Mouse (Mus musculus): ENCODE data around the gene G6pc3.
"Not testable (repeated sequence)": the region's sequence is repeated elsewhere in the genome, so short reads cannot be mapped to it uniquely, and the experiment has no call there.

Gene G6pc3

DNA sequence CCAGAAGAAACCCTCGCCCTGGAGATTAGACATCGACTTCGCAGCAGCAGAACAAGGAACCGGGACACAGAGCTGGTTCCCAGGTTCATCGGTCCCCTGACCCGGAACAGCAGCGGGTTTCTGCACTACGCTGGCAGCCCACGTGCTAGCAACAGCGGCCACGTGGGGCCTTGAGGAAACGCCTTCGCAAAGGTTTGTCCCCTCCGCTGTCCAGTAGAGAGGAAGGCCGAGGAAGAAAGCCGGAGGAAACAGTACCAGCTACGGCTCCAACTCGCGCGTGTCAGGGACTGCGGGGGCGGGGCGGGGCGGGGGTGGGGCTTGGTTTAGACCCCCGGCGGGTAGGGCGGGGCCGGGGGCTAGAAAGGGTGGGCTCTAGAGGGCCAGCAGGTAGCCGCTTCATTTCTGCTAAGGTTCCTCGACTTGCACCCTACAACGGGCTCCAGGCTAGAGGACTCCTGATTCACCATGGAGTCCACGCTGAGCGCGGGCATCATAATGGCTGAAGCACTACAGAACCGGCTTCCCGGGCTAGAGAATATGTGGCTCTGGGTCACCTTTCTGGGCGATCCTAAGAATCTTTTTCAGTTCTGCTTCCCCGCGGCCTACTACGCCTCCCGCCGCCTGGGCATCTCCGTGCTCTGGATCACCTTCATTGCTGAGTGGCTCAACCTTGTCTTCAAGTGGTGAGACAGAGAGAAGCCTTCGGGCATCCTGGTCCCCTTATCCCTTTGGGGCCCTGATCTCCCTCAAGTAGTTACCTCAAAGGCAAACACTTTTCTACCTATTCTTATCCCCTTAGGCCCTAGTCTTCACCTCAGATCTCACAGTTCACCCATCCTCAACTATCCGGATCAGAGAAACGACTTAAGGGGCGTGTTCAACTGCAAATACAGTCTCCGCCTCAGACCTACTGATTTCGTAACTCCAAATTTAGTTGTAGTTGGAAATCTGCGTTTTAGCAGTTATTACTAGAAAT, at the start of gene G6pc3:
Gene G6pc3 (plus strand): TSS at position 160 of the 976 bp plus-strand sequence.
- peak; percentile 88 for DNase-seq (ENCODE audit: low read depth)

DNA sequence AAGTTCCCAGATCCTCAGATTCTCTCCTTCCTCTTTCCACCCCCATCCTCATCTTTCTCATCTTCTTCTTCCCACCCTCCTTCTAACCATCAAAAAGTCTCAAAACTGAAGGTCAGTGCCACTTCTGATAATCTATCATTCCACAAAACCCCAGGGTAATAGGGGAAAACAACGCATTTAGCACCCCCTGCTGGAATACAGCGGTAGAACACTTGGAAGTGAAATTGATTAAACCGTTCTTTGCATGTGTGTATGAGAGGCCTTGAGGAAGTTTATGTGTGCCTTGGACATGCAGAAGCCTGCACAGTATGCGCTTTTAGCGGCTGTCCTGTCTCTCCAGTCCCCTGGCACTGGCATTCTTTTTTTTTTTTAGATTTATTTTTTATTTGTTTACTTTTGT, 48.9 kb upstream of the G6pc3 start:
- peak; percentile 73 for DNase-seq (ENCODE audit: low read depth)

DNA sequence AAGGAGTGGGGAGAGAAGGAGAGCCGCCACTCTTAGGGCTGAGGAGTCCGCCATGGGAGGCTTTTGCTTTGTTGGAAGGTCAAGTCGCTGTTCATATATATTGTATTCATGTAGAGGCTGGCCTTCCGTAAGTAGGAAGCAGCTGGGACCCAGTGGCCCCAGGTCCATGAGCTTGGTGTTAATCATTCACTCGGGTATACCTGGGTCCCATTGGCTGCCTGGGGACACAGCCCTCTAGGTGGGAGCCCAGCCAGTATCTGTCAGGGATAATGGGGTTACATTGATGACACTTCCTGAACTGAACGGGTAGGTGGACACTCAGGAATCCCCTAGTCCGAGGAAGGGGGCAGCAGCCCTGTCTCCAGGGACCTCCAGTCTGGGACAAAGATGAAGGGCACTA, 47.1 kb upstream of the G6pc3 start:
- DNase-seq (ENCODE audit: low read depth): no peak

DNA sequence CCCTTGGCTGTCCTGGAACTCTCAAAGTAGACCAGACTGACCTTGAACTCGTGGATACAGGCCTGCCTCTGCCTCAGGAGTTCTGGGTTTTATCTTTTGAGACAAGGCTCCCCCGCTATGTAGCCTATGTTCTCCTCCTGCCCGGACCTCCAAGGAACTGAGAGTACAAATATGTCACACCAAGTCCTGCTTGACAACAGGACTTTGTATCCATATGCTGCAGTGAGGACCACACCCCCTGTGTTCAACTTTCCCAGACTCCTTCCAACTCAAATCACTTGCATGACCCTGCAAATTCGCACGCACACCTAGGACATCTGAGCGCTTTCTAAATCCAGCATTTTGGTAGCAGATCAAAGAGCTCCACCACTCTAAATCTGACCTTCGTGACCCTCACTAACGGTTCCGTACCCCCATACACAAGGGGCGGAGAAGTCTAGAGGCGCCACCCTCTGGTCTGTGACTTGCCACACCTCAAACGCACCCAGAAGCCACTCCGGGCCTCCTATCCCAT, 44.4 kb upstream of the G6pc3 start:
- no peak for DNase-seq (ENCODE audit: low read depth)

DNA sequence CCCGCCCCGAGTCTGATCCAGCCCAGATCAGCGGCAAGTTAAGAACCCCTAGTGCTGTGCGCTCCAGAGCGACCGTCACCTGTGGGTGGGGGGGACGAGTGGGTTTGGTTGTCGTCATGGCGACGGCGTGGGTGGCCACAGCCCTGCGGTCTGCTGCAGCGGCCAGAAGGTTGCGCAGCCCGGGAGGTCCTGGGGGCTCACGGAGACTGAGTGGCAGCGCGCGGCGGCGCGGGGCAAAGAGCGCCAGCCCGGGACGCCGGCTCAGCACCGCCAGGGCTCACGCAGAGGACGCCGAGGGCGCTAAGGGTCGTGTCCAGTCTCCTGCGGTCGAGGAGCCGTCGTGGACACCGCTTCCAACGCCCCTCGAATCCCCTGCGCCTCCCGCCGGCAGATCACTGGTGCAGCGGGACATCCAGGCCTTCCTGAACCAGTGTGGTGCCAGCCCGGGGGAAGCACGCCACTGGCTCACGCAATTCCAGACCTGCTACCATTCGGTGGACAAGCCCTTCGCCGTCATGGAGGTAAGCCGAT, 43.9 kb upstream of the G6pc3 start, which contains the start of gene Nags:
Gene Nags (plus strand): TSS at position 43 of the 531 bp plus-strand sequence.
- DNase-seq (ENCODE audit: low read depth): no peak

DNA sequence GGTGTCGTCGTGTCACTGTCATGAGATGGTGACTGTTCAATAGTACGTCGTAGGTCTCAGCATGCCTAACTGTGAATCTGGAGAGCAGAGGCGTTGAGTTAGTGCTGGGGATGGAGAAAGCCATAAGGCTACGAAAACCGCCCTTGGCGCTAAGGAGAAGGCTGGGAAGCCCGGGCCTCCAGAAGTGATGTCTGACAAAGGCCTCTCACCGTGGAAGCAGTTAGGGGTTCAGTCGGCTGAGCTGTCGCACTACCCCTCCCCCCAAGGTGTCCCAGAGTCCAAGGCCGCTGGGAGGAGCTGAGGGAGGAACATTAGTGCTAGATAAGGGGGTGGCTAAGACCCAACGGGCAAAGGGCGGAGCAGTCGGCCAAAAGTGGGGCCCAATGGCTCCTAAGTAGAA, 43.4 kb upstream of the G6pc3 start:
- DNase-seq (ENCODE audit: low read depth): no peak

DNA sequence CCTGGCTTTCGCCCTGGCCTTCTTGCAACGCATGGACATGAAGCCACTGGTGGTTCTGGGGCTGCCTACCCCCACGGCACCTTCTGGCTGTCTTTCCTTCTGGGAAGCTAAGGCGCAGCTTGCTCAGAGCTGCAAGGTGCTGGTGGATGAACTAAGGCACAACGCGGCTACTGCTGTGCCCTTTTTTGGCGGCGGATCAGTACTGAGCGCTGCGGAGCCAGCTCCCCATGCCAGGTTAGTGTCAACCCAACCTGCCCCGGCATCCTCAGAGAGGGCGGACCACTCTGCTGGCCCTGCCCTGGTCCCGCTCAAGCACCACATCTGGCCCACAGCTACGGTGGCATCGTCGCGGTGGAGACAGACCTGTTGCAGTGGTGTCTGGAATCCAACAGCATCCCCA, 42.9 kb upstream of the G6pc3 start:
- DNase-seq (ENCODE audit: low read depth): no peak

DNA sequence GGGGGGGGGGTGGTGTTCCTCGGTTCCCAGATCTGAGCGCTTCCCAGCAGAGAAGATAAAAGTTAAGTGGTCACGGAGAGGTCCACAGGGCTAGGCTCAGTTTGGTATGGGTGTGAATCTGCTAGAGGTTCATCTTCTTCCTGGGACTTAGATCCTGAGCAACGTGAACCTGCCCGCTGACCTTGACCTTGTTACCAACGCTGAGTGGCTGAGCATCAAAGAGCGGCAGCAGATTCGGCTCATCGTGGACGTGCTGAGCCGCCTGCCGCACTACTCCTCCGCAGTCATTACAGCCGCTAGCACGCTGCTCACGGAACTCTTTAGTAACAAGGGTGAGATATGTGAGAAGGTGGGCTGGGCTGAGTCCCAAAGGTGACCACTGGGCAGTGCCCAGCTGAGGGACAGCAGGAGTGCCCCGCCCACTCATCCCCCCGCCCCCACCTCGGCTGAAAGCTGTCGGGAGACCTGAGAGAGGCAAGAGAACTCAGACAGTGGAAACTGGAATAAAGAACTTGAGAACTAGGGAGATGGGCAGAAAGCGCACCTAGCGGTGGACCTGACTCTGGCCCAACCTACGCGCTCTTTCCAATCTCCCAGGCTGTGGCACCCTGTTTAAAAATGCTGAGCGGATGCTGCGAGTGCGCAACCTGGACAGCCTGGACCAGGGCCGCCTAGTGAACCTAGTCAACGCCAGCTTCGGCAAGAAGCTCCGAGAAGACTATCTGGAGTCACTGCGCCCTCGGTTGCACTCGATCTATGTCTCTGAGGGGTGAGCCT, 42.0 kb upstream of the G6pc3 start:
- DNase-seq (ENCODE audit: low read depth): no peak

DNA sequence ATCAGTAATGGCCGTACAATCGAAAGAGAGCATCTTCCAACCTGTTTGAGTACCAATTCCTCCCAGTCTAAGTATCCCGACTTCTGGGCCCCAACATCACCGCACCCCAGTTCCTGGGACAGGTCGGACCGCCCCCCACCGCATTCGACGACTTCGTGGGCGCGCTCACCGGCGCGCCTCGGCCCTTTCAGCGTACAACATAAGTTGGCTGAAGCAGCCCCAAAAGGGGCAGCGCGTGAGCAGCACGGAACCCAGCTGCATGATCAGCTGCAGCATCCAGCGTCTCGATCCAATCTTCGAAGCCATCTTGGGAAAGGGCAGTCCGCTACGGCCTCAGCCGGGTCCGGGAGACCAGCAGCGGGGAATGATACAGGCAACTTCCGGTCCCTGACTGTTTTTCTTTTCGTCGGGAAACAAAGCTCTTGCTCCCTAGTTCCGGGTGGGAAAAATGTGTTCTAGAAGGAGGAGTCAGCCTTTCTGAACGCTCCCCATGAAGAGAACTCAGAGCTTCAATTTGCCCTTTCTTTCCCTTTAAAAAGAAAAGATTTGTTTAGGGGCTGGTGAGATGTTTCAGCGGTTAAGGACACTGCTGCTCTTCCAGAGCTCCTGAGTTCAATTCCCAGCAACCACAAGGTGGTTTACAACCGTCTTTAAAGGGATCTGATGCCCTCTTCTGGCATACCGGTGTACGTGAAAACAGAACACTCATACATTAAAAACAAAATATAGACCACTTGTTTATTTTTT, 33.2 kb upstream of the G6pc3 start, which contains the start of gene Tmem101:
Gene Tmem101 (minus strand): TSS at position 366 of the 747 bp plus-strand sequence.
- DNase-seq (ENCODE audit: low read depth): peak; percentile 89

DNA sequence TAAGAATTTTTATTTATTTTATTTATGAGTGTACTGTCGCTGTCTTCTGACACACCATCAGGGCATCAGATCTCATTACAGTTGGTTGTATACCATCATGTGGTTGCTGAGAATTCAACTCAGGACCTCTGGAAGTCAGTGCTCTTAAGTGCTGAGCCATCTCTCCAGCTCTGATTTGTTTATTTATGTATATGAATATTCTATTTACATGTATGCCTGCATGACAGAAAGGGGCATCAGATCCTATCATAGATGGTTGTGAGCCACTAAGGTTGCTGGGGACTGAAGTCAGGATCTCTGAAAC, 32.7 kb upstream of the G6pc3 start:
- no peak for DNase-seq (ENCODE audit: low read depth)

DNA sequence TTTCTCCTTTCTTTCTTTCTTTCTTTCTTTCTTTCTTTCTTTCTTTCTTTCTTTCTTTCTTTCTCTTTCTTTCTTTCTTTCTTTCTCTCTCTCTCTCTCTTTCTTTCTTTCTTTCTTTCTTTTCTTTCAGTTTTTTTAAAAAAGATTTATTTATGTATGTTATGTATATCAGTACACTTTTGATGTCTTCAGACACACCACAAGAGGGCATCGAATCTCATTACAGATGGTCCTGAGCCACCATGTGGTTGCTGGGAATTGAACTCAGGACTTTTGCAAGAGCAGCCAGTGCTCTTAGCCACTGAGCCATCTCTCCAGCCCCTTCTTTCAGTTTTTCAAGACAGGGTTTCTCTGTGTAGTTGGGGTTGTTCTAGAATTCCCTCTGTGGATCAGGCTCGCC, 31.4 kb upstream of the G6pc3 start:
- DNase-seq (ENCODE audit: low read depth): not testable (repeated sequence)

DNA sequence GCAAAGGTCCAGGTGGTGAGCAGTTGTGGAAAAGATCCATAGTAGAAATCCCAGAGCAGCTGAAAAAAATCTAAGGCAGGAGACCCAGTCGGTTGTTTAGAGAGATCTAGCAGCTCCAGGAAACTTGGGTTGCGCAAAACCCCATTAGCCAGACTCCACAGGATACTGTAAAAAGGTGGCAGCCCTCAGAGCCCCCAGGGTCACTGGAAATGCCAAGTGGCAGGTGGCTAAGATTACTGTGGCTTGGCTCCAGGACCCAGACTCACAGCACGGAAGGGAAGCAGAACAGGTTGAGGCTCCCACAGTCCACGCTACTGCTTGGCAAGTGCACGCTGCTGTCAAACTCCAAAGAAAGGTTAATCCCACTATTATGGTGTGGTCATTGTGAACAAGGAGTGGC, 29.6 kb upstream of the G6pc3 start:
- no peak for DNase-seq (ENCODE audit: low read depth)

DNA sequence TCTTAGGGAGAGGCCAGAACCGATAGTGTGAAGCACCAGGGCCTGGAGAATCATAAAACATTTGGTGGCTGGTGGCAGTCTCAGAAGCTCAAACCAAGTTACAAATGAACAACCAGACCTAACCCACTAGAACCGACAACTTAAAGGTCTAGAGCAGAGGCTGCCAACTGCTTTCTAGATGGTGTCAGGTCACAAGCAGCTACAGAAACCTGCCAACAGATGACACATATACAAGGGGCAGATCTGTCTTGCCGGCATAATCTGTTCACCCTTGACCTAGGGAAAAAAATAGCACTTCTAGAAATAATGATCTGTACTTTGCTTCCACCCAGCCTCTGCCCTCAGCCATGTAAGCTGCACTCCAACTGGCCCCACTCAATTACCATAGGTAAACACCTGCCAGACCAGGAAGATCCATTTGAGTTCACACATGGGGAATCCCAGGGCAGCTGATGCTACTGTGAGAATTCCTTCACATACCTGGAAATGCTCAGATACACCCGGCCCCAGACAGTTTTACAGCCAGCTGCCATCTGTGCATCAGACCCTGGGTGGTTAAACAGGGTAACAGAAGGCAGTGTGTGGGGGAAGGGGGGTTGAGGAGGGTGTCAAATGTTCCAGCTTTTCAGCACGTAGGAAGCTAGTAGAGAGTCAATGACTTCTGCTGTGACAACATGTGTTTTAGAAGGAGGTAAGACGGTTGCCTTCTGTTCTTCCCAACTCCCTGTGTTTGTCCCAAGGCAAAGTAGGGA, 23.3 kb upstream of the G6pc3 start:
- DNase-seq (ENCODE audit: low read depth): no peak

DNA sequence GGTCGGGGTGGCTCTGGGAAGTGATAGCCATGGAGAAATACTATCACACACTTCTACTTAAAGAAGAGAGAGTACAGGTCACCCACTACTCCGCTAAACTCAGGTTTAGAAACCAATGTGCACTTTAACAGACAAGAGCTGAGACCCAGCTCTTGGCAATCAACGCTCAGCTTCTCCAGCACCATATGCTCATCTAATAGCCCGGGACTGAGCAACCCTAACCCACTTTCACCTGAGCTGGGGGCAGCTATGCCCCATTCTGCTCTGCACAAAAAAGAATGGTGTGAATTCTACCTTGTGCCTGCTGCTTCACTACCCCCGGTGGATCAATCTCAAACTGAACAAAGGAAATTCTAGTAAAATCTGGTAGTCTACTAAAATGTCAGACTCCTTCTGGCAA, 21.9 kb upstream of the G6pc3 start:
- no peak for DNase-seq (ENCODE audit: low read depth)

DNA sequence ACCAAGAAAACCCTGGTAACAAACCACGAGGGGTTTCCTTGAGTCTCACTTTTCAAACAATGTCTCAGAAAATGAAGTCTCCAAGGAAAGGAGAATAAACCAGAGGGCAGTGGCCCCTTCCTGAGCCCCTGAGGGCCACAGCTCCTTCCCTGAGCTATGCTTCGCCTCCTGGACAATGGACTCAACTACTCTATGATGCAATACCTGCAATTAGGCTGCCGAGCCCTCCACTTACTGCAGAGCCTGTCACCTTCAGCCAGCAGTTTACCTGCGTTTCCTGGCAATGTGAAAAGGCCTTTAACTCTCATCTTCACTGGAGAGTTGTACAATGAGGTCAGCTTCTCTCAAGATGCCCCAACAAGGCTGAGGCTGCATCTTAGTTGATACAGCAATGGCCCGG, 20.7 kb upstream of the G6pc3 start:
- no peak for DNase-seq (ENCODE audit: low read depth)

DNA sequence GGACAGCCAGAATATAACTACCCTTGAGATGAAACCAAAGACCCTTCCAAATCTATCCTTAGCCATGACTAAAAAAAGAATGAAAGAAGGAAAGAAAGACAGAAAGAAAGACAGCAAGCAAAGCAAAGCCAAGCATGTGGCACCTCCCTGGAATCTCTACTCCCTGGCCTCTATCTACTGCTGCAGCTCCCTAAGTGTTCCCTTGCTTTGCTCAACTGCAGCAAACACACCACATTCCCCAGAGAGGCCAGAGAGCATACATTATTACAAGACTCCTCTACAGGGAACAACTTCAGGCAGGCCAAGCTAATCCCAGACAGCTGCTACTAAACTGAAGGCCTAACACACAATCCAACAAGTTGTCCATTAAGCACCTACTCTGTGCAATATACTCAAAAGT, 9.6 kb upstream of the G6pc3 start:
- no peak for DNase-seq (ENCODE audit: low read depth)

DNA sequence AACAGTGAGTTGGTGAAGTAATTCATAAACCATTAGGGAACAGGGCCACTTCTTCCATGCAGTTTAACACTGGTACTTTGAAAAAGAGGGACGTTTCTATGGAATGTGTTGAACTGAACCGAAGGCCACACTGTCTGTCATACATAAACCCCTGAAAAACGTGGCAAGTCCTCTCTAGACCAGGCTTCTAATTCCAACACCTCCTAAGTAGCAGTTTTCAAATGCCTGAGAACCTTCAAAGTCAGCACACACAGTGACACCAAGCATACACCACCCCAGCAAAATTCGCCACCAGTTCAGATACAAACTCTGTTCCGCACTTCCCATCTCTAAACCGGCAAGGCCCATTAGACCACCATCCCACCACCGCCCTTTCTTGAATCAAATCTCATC, 5.2 kb upstream of the G6pc3 start:
- DNase-seq (ENCODE audit: low read depth): no peak

DNA sequence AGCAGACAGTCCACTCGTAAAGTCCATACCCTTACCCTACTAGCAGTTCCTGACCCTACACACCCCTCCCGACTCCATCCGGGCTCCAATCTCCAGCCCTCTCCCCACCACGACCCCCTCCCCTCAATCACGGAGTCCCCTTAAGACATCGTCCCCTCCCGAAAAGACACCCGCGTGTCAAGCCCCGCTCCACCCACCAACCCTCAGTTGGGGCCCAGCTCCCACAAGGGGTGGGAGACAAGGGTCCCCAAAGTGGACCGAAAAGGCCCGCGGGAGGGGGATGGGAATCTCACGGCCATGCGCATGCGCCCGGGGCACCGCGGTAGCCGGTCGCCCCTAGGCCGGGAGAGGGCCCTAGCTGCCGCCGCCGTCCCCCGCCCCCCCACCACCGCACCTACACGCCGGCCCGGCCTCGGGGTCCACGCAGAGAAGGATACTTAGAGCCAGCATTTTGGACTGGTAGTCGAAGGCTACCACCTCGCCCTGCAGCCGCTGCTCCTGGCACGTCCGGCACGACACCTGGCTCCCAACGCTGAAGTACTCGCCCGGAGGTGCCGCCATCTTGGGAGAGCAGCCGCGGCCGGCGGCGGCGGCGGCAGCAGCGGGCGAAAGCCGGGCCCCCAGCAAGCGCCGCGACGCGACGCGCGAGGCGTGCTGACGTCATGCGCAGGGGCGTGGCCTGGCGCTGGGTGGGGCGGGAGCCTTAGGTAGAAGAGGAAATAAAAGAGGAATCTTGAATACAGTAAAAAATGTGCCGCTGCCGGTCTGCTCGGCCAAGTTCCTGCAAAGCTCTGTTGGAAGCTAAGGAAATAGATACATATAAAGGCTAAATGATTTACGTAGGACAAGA, 4.5 kb upstream of the G6pc3 start, which contains the start of gene Lsm12:
Gene Lsm12 (minus strand): TSS at position 651 of the 850 bp plus-strand sequence.
- DNase-seq (ENCODE audit: low read depth): peak; percentile 92

DNA sequence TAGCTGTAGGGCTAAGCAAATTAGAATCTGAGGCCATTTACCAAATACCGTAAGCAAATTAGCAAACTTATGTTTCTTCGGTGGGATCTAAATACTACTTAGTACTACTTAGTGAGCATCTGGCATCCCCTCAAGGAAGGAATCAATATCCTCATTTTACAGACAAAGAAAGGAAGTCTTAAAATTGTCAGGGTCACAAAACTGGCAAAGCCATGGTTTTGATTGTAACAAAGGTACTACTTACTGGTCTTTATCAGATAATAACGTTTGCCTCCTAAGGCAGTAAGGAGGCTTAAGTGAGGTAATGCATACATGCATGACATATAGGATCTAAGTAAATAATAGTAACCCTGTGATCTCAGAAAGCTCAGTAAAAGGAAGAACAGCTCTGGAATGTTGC, 3.7 kb upstream of the G6pc3 start:
- no peak for DNase-seq (ENCODE audit: low read depth)

DNA sequence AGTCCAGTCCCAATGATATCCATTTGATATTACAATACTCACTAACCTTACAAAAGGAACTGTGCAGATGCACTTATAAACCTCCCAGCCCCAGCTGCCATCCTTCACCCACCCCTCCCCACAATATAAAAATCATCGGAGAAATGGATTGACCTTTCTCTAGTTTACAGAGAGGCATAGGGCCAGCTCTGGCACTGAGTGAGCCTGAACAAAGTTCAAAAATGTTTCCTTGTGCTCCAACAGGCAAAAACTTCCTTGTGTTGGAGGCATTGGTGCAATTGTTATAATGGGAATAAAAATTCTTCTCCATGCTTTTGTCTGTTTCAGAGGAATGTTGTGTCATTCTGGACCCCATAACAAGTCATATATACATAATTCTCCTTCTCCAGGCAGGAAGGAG, 3.2 kb upstream of the G6pc3 start:
- no peak for DNase-seq (ENCODE audit: low read depth)

Data from c-Kit-positive CD71-negative TER-119-negative erythroid progenitor cells, embryonic 14.5 days (primary cell).